Mouse (Mus musculus): ENCODE measurements around the gene Brwd1.

- TF ChIP-seq POLR2A (IDR thresholded peaks at IDR 0.05; ENCODE audit: borderline replicate concordance, insufficient read depth, low read length) = no peak
- TF ChIP-seq CTCF (IDR thresholded peaks at IDR 0.05; ENCODE audit: borderline replicate concordance, insufficient read depth, low read depth, low read length) = no peak
Observed at GRCm38 (mm10) chr16:96120022-96120623, 37.8 kb upstream of the Brwd1 start.

Data from cerebellum, adult 2 months (tissue).